Mouse (Mus musculus) kidney, embryonic 14.5 days (tissue): ENCODE data around the gene Nolc1. TPM values are rescaled to one million over a fixed set of nuclear protein-coding genes. Genes with fewer than 3 reads are reported as not detected.

Source experiments
- ATAC-seq: fragments of 200-750 bp; cut with Nextera tagmentation; 2 replicates; pipeline ENCODE4 v1.8.0; 2017; ENCODE audit warnings: moderate number of reproducible peaks, mild to moderate bottlenecking, moderate TSS enrichment, moderate library complexity; ENCODE audit not compliant: low FRiP score, low TSS enrichment
- H3K27ac ChIP-seq: fragments of 300-500 bp; sonication (generic); 2 replicates; pipeline ENCODE4 v1.5.1; 2014; ENCODE audit warnings: low read depth, mild to moderate bottlenecking, low read length, moderate library complexity, mixed read lengths
- H3K27me3 ChIP-seq: fragments of 300-500 bp; sonication (generic); 2 replicates; pipeline ENCODE4 v1.6.1; 2014; ENCODE audit warnings: mild to moderate bottlenecking, low read length; ENCODE audit not compliant: control insufficient read depth, insufficient read depth
- H3K36me3 ChIP-seq: fragments of 300-500 bp; sonication (generic); 2 replicates; pipeline ENCODE4 v1.6.1; 2014; ENCODE audit warnings: low read length, mixed read lengths; ENCODE audit not compliant: control insufficient read depth, insufficient read depth
- H3K4me1 ChIP-seq: fragments of 300-500 bp; sonication (generic); 2 replicates; pipeline ENCODE4 v1.6.1; 2014; ENCODE audit warnings: low read length, mixed read lengths; ENCODE audit not compliant: control insufficient read depth, insufficient read depth
- H3K4me2 ChIP-seq: fragments of 300-500 bp; sonication (generic); replicated peaks from 2 replicates; pipeline ENCODE4 v1.6.1; 2014; ENCODE audit warnings: low read depth, mild to moderate bottlenecking, low read length
- H3K4me3 ChIP-seq: fragments of 300-500 bp; sonication (generic); 2 replicates; pipeline ENCODE4 v1.5.1; 2014; ENCODE audit warnings: mild to moderate bottlenecking, low read length
- H3K9ac ChIP-seq: fragments of 300-500 bp; sonication (generic); 2 replicates; pipeline ENCODE4 v1.6.1; 2014; ENCODE audit warnings: low read depth, mild to moderate bottlenecking, low read length, moderate library complexity
- H3K9me3 ChIP-seq: fragments of 300-500 bp; sonication (generic); 2 replicates; pipeline ENCODE4 v1.6.1; 2016; ENCODE audit warnings: low read length; ENCODE audit not compliant: control insufficient read depth
- WGBS: fragments of 180-500 bp; shearing (Covaris S2); extraction: QIAGEN DNeasy Blood & Tissue Kit; methylation state at CpG from one replicate; pipeline ENCODE4 v1.1.7; 2014; 5-methylcytosine and 5-hydroxymethylcytosine counted together
- polyA plus RNA-seq: library from polyadenylated mRNA; unstranded; fragments of >200 nt; fragmentation: Nextera tagmentation; extraction: Ambion mirVana; gene quantifications from 2 replicates; pipeline ENCODE4 v1.2.1, GENCODE M21; 2014

Nolc1 gene
- polyA plus RNA-seq, 1 experiment from 2014 or later = 114 TPM

GRCm38 (mm10) chr19:46033911-46034310, 41.8 kb upstream of the Nolc1 start:
- Histone ChIP-seq H3K27me3 (no peaks in the 10 kb centered on the region), H3K4me3 (no peak overlapping the region), H3K36me3 (peaks cover 63% of the 10 kb centered on the region), H3K27ac (no peak overlapping the region), H3K9me3 (peaks cover 5% of the 10 kb centered on the region; the same call in 1 of the 2 replicates), H3K4me2 (no peak overlapping the region), H3K4me1 (peaks cover 20% of the 10 kb centered on the region), H3K9ac (no peak overlapping the region)
- no peak for ATAC-seq
- WGBS = 98% methylated on average over 11 of the region's 11 CpGs

GRCm38 (mm10) chr19:46035971-46036370, 39.7 kb upstream of the Nolc1 start:
- peaks cover 32% of the 10 kb centered on the region for H3K4me1 ChIP-seq
- WGBS = 94% methylated on average over 13 of the region's 13 CpGs
- no peaks in the 10 kb centered on the region for H3K27me3 ChIP-seq
- peaks cover 54% of the 10 kb centered on the region for H3K36me3 ChIP-seq
- no peaks in the 10 kb centered on the region for H3K9me3 ChIP-seq
- H3K27ac ChIP-seq = no peak overlapping the region
- no peak overlapping the region; the same call in 1 of the 2 replicates for H3K4me2 ChIP-seq
- no peak overlapping the region for H3K4me3 ChIP-seq
- H3K9ac ChIP-seq = peak overlapping the region; percentile 28; the same call in 1 of the 2 replicates
- ATAC-seq = no peak

DNA sequence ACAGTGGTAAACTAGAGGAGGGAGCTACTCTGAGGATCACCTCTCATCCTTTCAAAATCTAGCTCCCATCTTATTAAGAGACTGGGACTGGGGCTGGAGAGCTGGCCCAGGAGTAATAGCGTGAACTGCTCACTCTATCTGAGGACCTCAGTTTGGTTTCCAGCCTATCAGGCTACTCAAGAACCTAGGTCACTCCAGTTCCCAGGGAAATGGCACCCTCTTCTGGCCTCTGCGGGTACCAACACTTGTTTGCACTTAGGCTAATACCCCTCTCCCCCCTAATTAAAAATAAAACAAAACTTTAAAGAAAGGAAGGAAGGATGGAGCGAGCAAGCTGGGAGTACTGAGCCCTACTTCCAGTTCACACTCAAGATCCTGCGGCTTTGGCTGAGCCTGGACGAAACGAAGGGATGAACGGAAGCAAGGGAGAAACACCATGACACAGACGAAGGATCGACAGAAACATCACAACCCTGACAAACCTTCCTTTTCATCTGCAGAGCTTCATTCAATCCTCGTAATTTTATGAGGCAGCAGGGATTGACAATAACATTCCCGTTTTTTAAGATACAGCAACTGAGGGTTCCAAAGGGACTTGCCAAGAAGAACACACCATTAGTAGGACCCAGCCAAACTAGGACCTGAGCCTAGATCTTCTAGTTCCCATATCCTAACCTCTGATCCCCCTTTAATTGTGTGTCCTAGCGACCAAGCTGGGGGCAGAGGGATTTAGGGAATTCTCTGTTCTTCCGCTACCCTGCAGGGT, 39.0 kb upstream of the Nolc1 start:
- no peaks in the 10 kb centered on the region for H3K27me3 ChIP-seq
- H3K27ac ChIP-seq = no peak overlapping the region
- H3K36me3 ChIP-seq = peaks cover 49% of the 10 kb centered on the region
- H3K9ac ChIP-seq = peak overlapping the region; percentile 88
- H3K9me3 ChIP-seq = no peaks in the 10 kb centered on the region
- H3K4me3 ChIP-seq = peak overlapping the region; percentile 83
- ATAC-seq = no peak
- peak overlapping the region; percentile 97 for H3K4me2 ChIP-seq
- H3K4me1 ChIP-seq = peaks cover 39% of the 10 kb centered on the region
- WGBS = 86% methylated on average over 13 of the region's 13 CpGs

DNA sequence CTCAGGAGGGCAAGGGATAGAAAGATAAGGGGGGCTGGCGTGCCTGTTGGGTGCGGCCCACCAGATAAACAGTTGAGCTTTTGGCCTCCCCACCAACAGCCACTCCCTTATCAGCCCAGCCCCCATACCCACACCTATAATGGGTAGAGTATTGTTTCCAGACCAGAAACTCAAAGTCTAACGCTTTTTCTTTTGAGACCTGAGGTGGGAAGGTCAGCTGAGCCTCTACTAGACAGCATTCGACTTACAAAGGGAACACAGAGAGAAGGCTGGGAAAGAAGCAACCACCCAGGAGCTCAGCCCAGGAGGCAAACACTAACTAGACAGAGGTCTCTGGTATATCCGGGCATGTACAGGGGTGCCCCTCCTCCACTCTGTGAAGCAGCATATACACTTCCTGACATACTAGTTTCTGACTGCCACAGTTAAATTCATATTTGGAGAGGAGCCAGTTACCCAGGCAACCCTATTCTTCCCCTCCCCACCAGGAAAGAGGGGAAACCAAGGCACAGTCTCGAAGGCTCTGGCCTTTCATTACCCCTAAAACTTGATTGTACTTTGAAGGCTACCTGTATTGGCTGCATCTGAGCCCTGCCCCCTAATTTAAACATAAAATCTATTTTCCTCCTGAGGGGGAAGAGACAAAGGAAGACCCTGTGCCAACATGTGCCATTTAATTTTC, 38.3 kb upstream of the Nolc1 start:
- WGBS = 34% methylated on average over 6 of the region's 6 CpGs
- Histone ChIP-seq H3K27me3 (no peaks in the 10 kb centered on the region), H3K4me1 (peaks cover 46% of the 10 kb centered on the region), H3K9me3 (no peaks in the 10 kb centered on the region), H3K36me3 (peaks cover 42% of the 10 kb centered on the region), H3K9ac (peak overlapping the region; percentile 88), H3K27ac (peak overlapping the region; percentile 7; the same call in 1 of the 2 replicates), H3K4me3 (peak overlapping the region; percentile 83), H3K4me2 (peak overlapping the region; percentile 97)
- no peak for ATAC-seq

GRCm38 (mm10) chr19:46037925-46038850, 37.5 kb upstream of the Nolc1 start:
- Histone ChIP-seq H3K9me3 (no peaks in the 10 kb centered on the region), H3K4me1 (peaks cover 54% of the 10 kb centered on the region), H3K4me3 (peak overlapping the region; percentile 83), H3K27me3 (no peaks in the 10 kb centered on the region), H3K9ac (peak overlapping the region; percentile 88), H3K27ac (peak overlapping the region; percentile 93), H3K36me3 (peaks cover 34% of the 10 kb centered on the region), H3K4me2 (peak overlapping the region; percentile 97)
- no peak for ATAC-seq
- 15% methylated on average over 13 of the region's 13 CpGs for WGBS

DNA sequence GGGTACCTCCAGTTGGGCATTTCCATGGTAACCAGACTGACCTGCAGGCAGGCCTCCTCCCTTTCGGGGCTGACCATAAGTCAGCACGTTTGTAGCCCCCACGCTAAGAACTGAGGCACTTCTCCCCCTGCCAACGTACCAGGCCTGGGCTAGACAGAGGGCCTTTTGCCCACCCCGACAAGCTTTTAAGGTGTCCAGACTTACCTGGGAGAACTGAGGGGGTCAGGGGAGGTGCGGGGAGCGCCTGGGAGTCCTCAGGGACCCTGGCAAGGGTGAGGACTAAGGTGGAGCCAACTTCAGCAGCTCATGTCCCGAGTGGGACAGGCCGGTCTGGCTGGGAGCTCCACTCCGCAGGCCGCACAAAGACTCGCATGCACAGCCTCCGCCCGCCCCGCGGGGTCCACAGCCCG, 36.8 kb upstream of the Nolc1 start:
- H3K27me3 ChIP-seq = no peaks in the 10 kb centered on the region
- peaks cover 27% of the 10 kb centered on the region for H3K36me3 ChIP-seq
- peaks cover 61% of the 10 kb centered on the region for H3K4me1 ChIP-seq
- H3K4me3 ChIP-seq = peak overlapping the region; percentile 83
- peak; percentile 24; the same call in 1 of the 2 replicates for ATAC-seq
- under 1% methylated on average over 16 of the region's 17 CpGs for WGBS
- peak overlapping the region; percentile 93 for H3K27ac ChIP-seq
- H3K4me2 ChIP-seq = peak overlapping the region; percentile 97
- no peaks in the 10 kb centered on the region for H3K9me3 ChIP-seq
- H3K9ac ChIP-seq = peak overlapping the region; percentile 88

- Histone ChIP-seq H3K9me3 (no peaks in the 10 kb centered on the region), H3K4me3 (peak overlapping the region; percentile 83), H3K27me3 (no peaks in the 10 kb centered on the region), H3K27ac (peak overlapping the region; percentile 93), H3K9ac (peak overlapping the region; percentile 88), H3K4me1 (peaks cover 64% of the 10 kb centered on the region), H3K4me2 (peak overlapping the region; percentile 97), H3K36me3 (peaks cover 21% of the 10 kb centered on the region)
- 1% methylated on average over 29 of the region's 30 CpGs for WGBS
- peak; percentile 83 for ATAC-seq
These were observed 36.2 kb upstream of the Nolc1 start for GRCm38 (mm10) chr19:46039478-46039877.

DNA sequence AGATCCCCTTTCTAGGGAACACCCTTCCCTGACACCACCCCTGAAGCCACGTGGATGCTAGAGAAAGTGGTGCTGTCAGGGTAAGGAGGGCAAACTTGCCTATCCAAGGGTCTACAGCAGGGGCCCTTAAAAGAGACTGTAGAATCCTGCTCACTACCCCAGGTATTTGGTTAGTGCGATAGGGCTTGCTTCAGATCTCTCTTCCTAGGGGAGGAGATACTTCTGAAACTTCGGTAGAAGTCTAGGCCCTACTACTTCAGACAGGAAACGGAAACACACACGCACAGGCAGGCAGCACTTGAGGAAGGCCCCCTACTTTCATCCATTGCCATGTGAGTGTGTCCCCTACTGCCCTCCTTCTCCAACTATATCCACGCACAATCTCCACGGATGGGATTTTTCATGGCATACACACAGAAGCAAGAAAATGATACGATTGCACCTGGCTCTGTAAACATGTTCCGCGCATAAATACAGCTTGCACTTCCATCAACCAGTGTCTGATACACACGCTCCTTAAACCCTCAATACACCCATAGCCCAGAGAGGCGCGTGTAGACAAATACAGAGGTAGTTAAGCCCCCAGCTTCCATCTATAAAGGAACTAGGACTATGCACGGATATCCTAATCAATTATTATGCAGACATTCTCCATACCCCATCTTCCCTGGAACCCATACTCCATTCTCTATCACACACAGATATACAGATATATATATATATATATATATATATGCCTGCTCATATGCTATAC, 35.3 kb upstream of the Nolc1 start:
- H3K27me3 ChIP-seq = no peaks in the 10 kb centered on the region
- peaks cover 64% of the 10 kb centered on the region for H3K4me1 ChIP-seq
- peaks cover 13% of the 10 kb centered on the region for H3K36me3 ChIP-seq
- ATAC-seq = no peak
- peak overlapping the region; percentile 83 for H3K4me3 ChIP-seq
- H3K27ac ChIP-seq = peak overlapping the region; percentile 93
- peak overlapping the region; percentile 97 for H3K4me2 ChIP-seq
- H3K9ac ChIP-seq = peak overlapping the region; percentile 88
- no peaks in the 10 kb centered on the region for H3K9me3 ChIP-seq
- 40% methylated on average over 14 of the region's 14 CpGs for WGBS
